Mouse (Mus musculus) intestine, embryonic 16.5 days (tissue): ENCODE measurements around the gene Rps12. TPM values are rescaled to one million over a fixed set of nuclear protein-coding genes. Genes with fewer than 3 reads are reported as not detected.
"Not testable (repeated sequence)": the region's sequence is repeated elsewhere in the genome, so short reads cannot be mapped to it uniquely, and the experiment has no call there.

Experiments
- ATAC-seq: fragments of 200-750 bp; cut with Nextera tagmentation; 2 replicates; pipeline ENCODE4 v1.8.0; 2017; ENCODE audit warnings: moderate TSS enrichment, moderate library complexity
- H3K27ac ChIP-seq: fragments of 300-500 bp; sonication (generic); 2 replicates; pipeline ENCODE4 v1.5.1; 2014; ENCODE audit warnings: mild to moderate bottlenecking, low read length
- H3K27me3 ChIP-seq: fragments of 300-500 bp; sonication (generic); replicated peaks from 2 replicates; pipeline ENCODE4 v1.6.1; 2014; ENCODE audit warnings: low read length, control low read depth, mixed read lengths; ENCODE audit not compliant: control insufficient read depth, insufficient read depth
- H3K36me3 ChIP-seq: fragments of 300-500 bp; sonication (generic); 2 replicates; pipeline ENCODE4 v1.6.1; 2014; ENCODE audit warnings: low read length, control low read depth; ENCODE audit not compliant: control insufficient read depth, insufficient read depth
- H3K4me1 ChIP-seq: fragments of 300-500 bp; sonication (generic); 2 replicates; pipeline ENCODE4 v1.6.1; 2014; ENCODE audit warnings: low read length, control low read depth, mixed read lengths; ENCODE audit not compliant: control insufficient read depth, insufficient read depth
- H3K4me2 ChIP-seq: fragments of 300-500 bp; sonication (generic); 2 replicates; pipeline ENCODE4 v1.6.1; 2014; ENCODE audit warnings: low read depth, low read length, control low read depth
- H3K4me3 ChIP-seq: fragments of 300-500 bp; sonication (generic); 2 replicates; pipeline ENCODE4 v1.5.1; 2014; ENCODE audit warnings: mild to moderate bottlenecking, low read length
- H3K9ac ChIP-seq: fragments of 300-500 bp; sonication (generic); 2 replicates; pipeline ENCODE4 v1.6.1; 2014; ENCODE audit warnings: low read depth, low read length
- H3K9me3 ChIP-seq: fragments of 300-500 bp; sonication (generic); 2 replicates; pipeline ENCODE4 v1.6.1; 2016; ENCODE audit warnings: low read length, control low read depth; ENCODE audit not compliant: control insufficient read depth
- WGBS: fragments of 180-500 bp; shearing (Covaris S2); extraction: QIAGEN DNeasy Blood & Tissue Kit; methylation state at CpG from one replicate; pipeline ENCODE4 v1.1.7; 2014; 5-methylcytosine and 5-hydroxymethylcytosine counted together
- polyA plus RNA-seq: library from polyadenylated mRNA; unstranded; fragments of >200 nt; fragmentation: Nextera tagmentation; extraction: Ambion mirVana; gene quantifications from 2 replicates; pipeline ENCODE4 v1.2.1, GENCODE M21; 2015

Gene Rps12
- polyA plus RNA-seq, 1 experiment from 2014 or later = 175 TPM

DNA sequence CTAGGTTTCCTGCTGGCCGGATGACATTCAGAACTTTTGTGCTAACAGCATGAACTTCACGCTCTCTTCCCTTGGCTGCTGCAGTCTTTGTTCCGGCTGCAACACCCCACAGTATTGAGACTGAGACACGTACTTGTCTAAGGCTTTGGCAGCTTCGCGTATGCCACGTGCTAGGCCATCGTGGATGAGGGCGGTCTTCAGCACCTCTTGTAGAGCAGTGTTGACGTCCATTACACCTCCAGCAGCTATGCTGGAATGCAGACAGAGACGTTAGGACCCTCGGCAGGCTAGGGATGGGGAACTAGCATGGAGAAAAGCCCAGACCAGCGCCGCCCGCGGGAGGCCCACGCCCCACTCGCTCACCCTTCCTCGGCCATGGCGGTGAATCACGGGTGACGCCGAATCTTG, 440 bp downstream of the Rps12 start:
- peak overlapping the region; percentile 71 for H3K27ac ChIP-seq
- H3K27me3 ChIP-seq, H3K9me3 ChIP-seq, H3K4me1 ChIP-seq: not testable (repeated sequence)
- peak overlapping the region; percentile 68 for H3K4me2 ChIP-seq
- H3K36me3 ChIP-seq = peaks cover 16% of the 10 kb centered on the region; the same call in 1 of the 2 replicates
- peak overlapping the region; percentile 92 for H3K9ac ChIP-seq
- 0% methylated on average over 23 of the region's 23 CpGs for WGBS
- peak overlapping the region; percentile 85 for H3K4me3 ChIP-seq
- peak; percentile 43 for ATAC-seq

DNA sequence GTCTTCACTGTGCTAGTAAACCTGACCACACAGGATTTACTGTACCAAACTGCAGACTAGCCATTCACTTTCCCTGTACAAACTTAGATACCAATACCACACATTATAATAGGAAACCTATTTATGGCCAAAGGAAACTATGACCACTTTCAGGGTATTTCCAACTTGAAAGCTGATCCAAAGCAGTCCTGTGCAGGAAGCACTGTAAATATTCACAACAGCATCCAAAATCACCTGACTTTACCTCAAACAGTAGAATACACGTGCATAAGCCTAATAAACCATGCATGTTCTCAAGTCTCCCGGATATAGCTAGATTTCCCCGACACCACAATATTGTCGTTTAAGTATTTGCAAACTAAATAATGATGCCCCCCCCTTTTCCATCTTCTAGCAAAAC, 1.0 kb downstream of the Rps12 start:
- H3K27ac ChIP-seq = no peak overlapping the region
- WGBS = 2% methylated on average over 4 of the region's 4 CpGs
- peak overlapping the region; percentile 68 for H3K4me2 ChIP-seq
- no peaks in the 10 kb centered on the region for H3K27me3 ChIP-seq
- H3K4me1 ChIP-seq = peaks cover 10% of the 10 kb centered on the region; the same call in 1 of the 2 replicates
- no peak for ATAC-seq
- no peaks in the 10 kb centered on the region for H3K9me3 ChIP-seq
- peak overlapping the region; percentile 92 for H3K9ac ChIP-seq
- H3K4me3 ChIP-seq = peak overlapping the region; percentile 85
- H3K36me3 ChIP-seq = peaks cover 16% of the 10 kb centered on the region; the same call in 1 of the 2 replicates

DNA sequence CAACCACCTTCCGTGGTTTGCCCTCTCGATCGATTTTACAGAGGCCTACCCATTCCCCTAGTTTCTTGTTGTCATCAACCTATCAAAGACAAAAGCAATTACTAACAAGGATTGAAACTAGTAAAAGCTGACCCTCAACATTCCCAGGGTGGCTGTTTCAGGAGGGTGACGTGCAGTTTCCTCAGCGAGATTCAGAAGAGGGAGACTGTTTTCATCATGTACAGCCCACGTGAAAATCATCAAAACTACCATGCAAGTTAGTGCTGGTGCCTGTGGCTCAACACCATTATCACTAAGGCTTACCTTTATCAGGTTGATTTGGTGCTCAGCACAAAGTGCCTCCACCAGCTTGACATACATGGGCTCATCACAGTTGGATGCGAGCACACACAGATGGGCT, 1.5 kb downstream of the Rps12 start:
- H3K36me3 ChIP-seq = peaks cover 16% of the 10 kb centered on the region; the same call in 1 of the 2 replicates
- H3K27me3 ChIP-seq, H3K9me3 ChIP-seq, H3K27ac ChIP-seq, ATAC-seq, H3K4me1 ChIP-seq: not testable (repeated sequence)
- peak overlapping the region; percentile 85 for H3K4me3 ChIP-seq
- peak overlapping the region; percentile 68 for H3K4me2 ChIP-seq
- peak overlapping the region; percentile 92 for H3K9ac ChIP-seq
- 38% methylated on average over 7 of the region's 7 CpGs for WGBS

DNA sequence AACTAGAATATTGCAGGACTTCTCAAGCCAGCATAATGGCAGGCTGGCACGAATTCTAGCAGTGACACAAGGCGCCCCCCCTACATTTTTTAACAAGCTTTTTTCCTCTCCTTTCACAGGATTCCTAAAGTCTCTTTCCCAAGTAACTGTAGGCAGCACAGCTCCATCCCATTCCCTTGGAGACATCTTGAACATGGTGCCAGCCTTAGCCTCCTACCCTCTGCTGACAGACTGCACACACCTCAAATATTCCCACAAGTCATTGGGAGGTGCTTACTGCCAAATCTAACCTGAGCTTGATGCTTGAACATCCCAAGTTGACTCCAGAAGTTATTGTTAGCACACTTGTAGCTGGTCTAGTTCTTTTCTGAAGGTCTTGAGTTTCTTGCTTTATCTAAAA, 3.0 kb downstream of the Rps12 start:
- Histone ChIP-seq H3K4me3 (no peak overlapping the region), H3K4me1 (peaks cover 10% of the 10 kb centered on the region; the same call in 1 of the 2 replicates), H3K27ac (no peak overlapping the region), H3K27me3 (no peaks in the 10 kb centered on the region), H3K36me3 (peaks cover 16% of the 10 kb centered on the region; the same call in 1 of the 2 replicates), H3K9me3 (no peaks in the 10 kb centered on the region), H3K9ac (no peak overlapping the region), H3K4me2 (no peak overlapping the region)
- ATAC-seq = no peak
- 54% methylated on average over 2 of the region's 2 CpGs for WGBS

DNA sequence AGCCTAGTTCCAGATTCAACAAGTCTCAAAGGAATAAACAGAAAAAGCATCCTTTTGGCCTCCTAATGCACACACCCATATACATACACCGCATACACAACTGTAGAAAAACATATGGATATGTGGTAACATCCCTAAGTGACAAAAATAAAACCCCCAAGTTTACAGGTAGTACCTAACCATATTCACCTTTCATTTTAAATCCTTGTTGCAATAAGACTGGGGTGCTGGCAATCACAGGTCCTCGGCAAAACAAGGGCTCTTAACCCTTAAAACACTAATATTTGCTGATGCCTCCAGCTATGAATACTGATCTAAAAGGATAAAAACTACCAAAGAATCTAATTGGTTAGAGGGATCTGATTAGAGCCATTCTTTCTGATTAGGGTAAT, 3.6 kb downstream of the Rps12 start:
- peaks cover 16% of the 10 kb centered on the region; the same call in 1 of the 2 replicates for H3K36me3 ChIP-seq
- peaks cover 10% of the 10 kb centered on the region; the same call in 1 of the 2 replicates for H3K4me1 ChIP-seq
- WGBS = 36% methylated on average over 2 of the region's 2 CpGs
- H3K27ac ChIP-seq = no peak overlapping the region
- H3K4me3 ChIP-seq = no peak overlapping the region
- H3K27me3 ChIP-seq = no peaks in the 10 kb centered on the region
- no peak overlapping the region for H3K4me2 ChIP-seq
- no peaks in the 10 kb centered on the region for H3K9me3 ChIP-seq
- no peak overlapping the region for H3K9ac ChIP-seq
- ATAC-seq = no peak

DNA sequence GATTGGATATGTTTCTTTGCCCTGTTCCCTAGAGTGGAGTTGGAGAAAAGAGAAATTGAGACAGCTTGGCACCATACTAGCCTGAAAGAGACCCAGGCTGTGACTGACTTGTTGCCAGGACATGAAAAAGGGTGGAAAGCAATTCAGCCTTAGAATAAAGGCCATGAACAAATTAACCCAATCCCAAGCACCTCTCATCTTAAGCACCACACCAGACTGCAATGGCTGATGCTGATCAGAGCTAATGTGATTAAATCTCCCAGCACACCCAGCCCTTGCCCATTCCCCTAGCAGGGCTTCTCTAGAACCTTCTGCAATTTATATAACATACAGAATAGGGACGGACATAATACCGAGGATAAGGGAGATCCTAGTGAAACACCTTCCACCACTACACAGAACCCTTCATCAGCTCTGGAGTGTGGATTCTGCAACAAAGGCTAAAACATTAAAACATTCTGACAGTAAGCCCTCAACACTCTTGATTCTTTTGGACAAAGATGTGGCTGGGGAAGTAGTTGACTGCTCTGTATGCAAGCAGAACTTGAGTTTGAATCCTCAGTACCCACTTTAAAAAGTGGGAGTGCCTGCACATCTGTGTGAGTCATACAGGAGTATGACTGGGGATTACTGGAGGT, 4.1 kb downstream of the Rps12 start:
- no peak overlapping the region for H3K9ac ChIP-seq
- WGBS = 31% methylated on average over 2 of the region's 2 CpGs

DNA sequence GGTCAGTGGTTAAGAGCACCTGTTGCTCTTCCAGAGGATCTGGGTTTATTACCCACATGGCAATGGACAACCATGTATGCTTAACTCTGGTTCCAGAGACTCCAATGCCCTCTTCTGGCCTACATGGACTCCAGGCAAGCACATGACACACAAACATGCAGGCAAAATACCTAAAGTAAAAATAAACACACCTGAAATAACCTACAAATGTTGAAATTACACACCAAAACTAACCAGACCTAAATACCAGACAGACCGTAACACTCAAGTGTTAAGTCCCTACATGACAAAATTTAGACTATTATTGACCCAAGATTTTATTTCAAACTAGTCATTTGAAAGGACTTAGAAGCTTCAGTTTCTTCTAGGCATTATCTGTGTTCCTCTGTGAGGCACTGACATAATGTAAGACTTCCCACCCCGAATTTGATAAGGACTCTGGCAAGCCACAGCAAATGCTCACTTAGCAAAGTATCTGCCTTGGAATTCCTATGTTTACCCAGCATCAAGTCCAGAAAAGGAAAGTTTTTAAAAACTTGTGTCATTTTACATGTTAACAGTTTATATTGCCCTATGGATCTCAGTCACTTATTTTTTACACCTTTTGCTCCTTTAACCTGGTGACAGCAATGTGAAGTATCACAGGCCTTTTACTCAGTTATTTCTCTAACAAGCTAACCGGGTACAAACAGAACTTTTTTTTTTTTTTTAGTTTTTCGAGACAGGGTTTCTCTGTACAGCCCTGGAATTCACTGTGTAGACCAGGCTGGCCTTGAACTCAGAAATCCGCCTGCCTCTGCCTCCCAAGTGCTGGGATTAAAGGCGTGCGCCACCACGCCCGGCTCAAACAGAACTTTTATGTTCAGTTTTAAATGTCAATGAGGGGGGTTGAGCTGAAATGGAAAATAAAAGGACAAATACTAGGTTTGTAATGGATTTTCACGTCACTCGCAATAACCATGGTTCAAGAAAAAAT, 5.0 kb downstream of the Rps12 start:
- ATAC-seq = no peak
- peaks cover 16% of the 10 kb centered on the region; the same call in 1 of the 2 replicates for H3K36me3 ChIP-seq
- no peak overlapping the region for H3K9ac ChIP-seq
- peaks cover 10% of the 10 kb centered on the region; the same call in 1 of the 2 replicates for H3K4me1 ChIP-seq
- 76% methylated on average over 11 of the region's 11 CpGs for WGBS
- no peak overlapping the region for H3K27ac ChIP-seq
- no peaks in the 10 kb centered on the region for H3K27me3 ChIP-seq
- no peak overlapping the region for H3K4me3 ChIP-seq
- no peaks in the 10 kb centered on the region for H3K9me3 ChIP-seq
- H3K4me2 ChIP-seq = no peak overlapping the region

More for the DNA sequence above, 4.1 kb downstream of the Rps12 start:
- Histone ChIP-seq H3K27me3 (no peaks in the 10 kb centered on the region), H3K36me3 (peaks cover 16% of the 10 kb centered on the region; the same call in 1 of the 2 replicates), H3K27ac (no peak overlapping the region), H3K9me3 (no peaks in the 10 kb centered on the region), H3K4me3 (no peak overlapping the region), H3K4me2 (no peak overlapping the region), H3K4me1 (peaks cover 10% of the 10 kb centered on the region; the same call in 1 of the 2 replicates)
- no peak for ATAC-seq

DNA sequence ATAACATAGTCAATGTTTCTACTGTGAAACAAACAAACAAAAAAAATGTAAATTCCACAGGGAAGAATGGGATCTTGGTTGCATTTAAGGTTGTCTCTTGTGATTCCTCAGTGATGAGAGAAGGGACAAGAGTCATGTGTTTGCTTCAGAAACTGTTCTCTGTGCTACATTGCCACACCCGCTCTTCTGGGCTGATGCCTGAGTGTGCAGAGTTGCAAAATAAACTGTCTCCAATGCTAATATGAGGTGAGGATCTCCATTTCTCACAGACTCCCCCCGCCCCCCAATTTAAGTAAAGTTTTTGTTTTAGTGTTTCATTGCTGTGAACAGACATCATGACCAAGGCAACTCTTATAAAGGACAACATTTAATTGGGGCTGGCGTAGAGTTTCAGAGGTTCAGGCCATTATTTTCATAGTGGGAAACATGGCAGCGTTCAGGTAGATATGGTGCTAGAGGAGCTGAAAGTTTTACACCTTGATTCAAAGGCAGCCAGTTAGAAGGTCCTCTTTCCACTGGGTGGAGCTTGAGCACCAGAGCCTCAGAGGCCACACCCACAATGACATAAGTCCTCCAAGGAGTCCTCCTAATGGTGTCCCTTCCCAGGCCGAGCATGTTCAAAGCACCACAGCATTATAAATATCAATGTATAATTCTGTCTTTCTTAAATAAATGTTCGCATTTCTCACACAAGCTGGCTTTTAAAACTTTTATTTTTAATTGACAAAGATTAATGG, 6.4 kb downstream of the Rps12 start:
- no peaks in the 10 kb centered on the region for H3K27me3 ChIP-seq
- peaks cover 16% of the 10 kb centered on the region; the same call in 1 of the 2 replicates for H3K36me3 ChIP-seq
- peaks cover 5% of the 10 kb centered on the region; the same call in 1 of the 2 replicates for H3K4me1 ChIP-seq
- no peaks in the 10 kb centered on the region for H3K9me3 ChIP-seq
- H3K4me3 ChIP-seq = no peak overlapping the region
- WGBS = 77% methylated on average over 6 of the region's 6 CpGs
- ATAC-seq = peak; percentile 47
- no peak overlapping the region for H3K4me2 ChIP-seq
- H3K9ac ChIP-seq = no peak overlapping the region
- no peak overlapping the region for H3K27ac ChIP-seq
